Mouse (Mus musculus): ENCODE measurements at regions not wholly inside any gene's neighbourhood (a gene's known extent, or its start where the extent isn't known, plus 50 kb on each side); places are given as distances from the start of the nearest gene placed in this dataset.
"Not testable (repeated sequence)": the region's sequence is repeated elsewhere in the genome, so short reads cannot be mapped to it uniquely, and the experiment has no call there.

- no peak overlapping the region for H3K9ac ChIP-seq
- H3K4me2 ChIP-seq (replicated peaks): no peak overlapping the region
- H3K4me1 ChIP-seq: no peaks in the 10 kb centered on the region
- no peak overlapping the region for H3K27ac ChIP-seq (replicated peaks)
- H3K4me3 ChIP-seq (replicated peaks): no peak overlapping the region
- ATAC-seq (ENCODE audit: insufficient number of reproducible peaks, low FRiP score, low TSS enrichment, low read depth): no peak
- no peaks in the 10 kb centered on the region for H3K36me3 ChIP-seq
- no peaks in the 10 kb centered on the region for H3K27me3 ChIP-seq
- H3K9me3 ChIP-seq (replicated peaks): no peaks in the 10 kb centered on the region
- WGBS: 55% methylated on average over 6 of the region's 6 CpGs
These were observed 250.8 kb downstream of the Gxylt1 start for GRCm38 (mm10) chr15:93024171-93024570.

- Histone ChIP-seq H3K4me1 (no peaks in the 10 kb centered on the region), H3K4me3 (replicated peaks) (no peak overlapping the region), H3K27ac (replicated peaks) (no peak overlapping the region), H3K36me3 (no peaks in the 10 kb centered on the region), H3K27me3 (no peaks in the 10 kb centered on the region), H3K9me3 (replicated peaks) (no peaks in the 10 kb centered on the region), H3K9ac (no peak overlapping the region), H3K4me2 (replicated peaks) (no peak overlapping the region)
- no peak for ATAC-seq (ENCODE audit: insufficient number of reproducible peaks, low FRiP score, low TSS enrichment, low read depth)
- WGBS: 58% methylated on average over 5 of the region's 5 CpGs
These were observed 263.8 kb downstream of the Gxylt1 start for GRCm38 (mm10) chr15:93011166-93011565.

GRCm38 (mm10) chr15:93010629-93011028 lies 264.4 kb downstream of the Gxylt1 start:
- H3K9ac ChIP-seq: no peak overlapping the region
- H3K4me1 ChIP-seq: no peaks in the 10 kb centered on the region
- H3K36me3 ChIP-seq: no peaks in the 10 kb centered on the region
- H3K4me2 ChIP-seq (replicated peaks): no peak overlapping the region
- no peaks in the 10 kb centered on the region for H3K9me3 ChIP-seq (replicated peaks)
- WGBS: 22% methylated on average over 2 of the region's 2 CpGs
- no peak overlapping the region for H3K27ac ChIP-seq (replicated peaks)
- H3K4me3 ChIP-seq (replicated peaks): no peak overlapping the region
- H3K27me3 ChIP-seq: no peaks in the 10 kb centered on the region
- ATAC-seq (ENCODE audit: insufficient number of reproducible peaks, low FRiP score, low TSS enrichment, low read depth): no peak

- H3K27me3 ChIP-seq: no peaks in the 10 kb centered on the region
- ATAC-seq (ENCODE audit: insufficient number of reproducible peaks, low FRiP score, low TSS enrichment, low read depth): no peak
- no peak overlapping the region for H3K4me2 ChIP-seq (replicated peaks)
- no peak overlapping the region for H3K9ac ChIP-seq
- H3K36me3 ChIP-seq: no peaks in the 10 kb centered on the region
- H3K27ac ChIP-seq (replicated peaks): no peak overlapping the region
- 54% methylated on average over 7 of the region's 7 CpGs for WGBS
- H3K4me3 ChIP-seq (replicated peaks): no peak overlapping the region
- no peaks in the 10 kb centered on the region for H3K9me3 ChIP-seq (replicated peaks)
- H3K4me1 ChIP-seq: peaks cover 11% of the 10 kb centered on the region
These were observed 269.2 kb downstream of the Gxylt1 start for GRCm38 (mm10) chr15:93005751-93006231.

- 85% methylated on average over 5 of the region's 5 CpGs for whole genome bisulfite sequencing
- not testable (repeated sequence) for H3K27ac ChIP-seq (replicated peaks); ATAC-seq (ENCODE audit: insufficient number of reproducible peaks, low FRiP score, low TSS enrichment, low read depth); H3K9ac ChIP-seq; H3K36me3 ChIP-seq; H3K9me3 ChIP-seq (replicated peaks); H3K4me3 ChIP-seq (replicated peaks); H3K4me2 ChIP-seq (replicated peaks); H3K27me3 ChIP-seq
- H3K4me1 ChIP-seq: peaks cover 11% of the 10 kb centered on the region
These were observed 269.8 kb downstream of the Gxylt1 start for GRCm38 (mm10) chr15:93005186-93005585.

GRCm38 (mm10) chr15:93004551-93004950 lies 270.4 kb downstream of the Gxylt1 start:
- Histone ChIP-seq H3K9me3 (replicated peaks) (no peaks in the 10 kb centered on the region), H3K9ac (no peak overlapping the region), H3K27me3 (no peaks in the 10 kb centered on the region), H3K36me3 (no peaks in the 10 kb centered on the region), H3K4me3 (replicated peaks) (no peak overlapping the region), H3K27ac (replicated peaks) (no peak overlapping the region), H3K4me2 (replicated peaks) (no peak overlapping the region), H3K4me1 (peaks cover 11% of the 10 kb centered on the region)
- ATAC-seq (ENCODE audit: insufficient number of reproducible peaks, low FRiP score, low TSS enrichment, low read depth): no peak
- 89% methylated on average over 7 of the region's 7 CpGs for WGBS

GRCm38 (mm10) chr15:93003233-93003632 lies 271.7 kb downstream of the Gxylt1 start:
- Histone ChIP-seq H3K4me1 (peaks cover 11% of the 10 kb centered on the region), H3K27ac (replicated peaks) (no peak overlapping the region), H3K9ac (no peak overlapping the region), H3K27me3 (no peaks in the 10 kb centered on the region), H3K9me3 (replicated peaks) (no peaks in the 10 kb centered on the region), H3K4me2 (replicated peaks) (no peak overlapping the region), H3K4me3 (replicated peaks) (no peak overlapping the region), H3K36me3 (no peaks in the 10 kb centered on the region)
- WGBS: 72% methylated on average over 3 of the region's 3 CpGs
- no peak for ATAC-seq (ENCODE audit: insufficient number of reproducible peaks, low FRiP score, low TSS enrichment, low read depth)

- 0 out of 2 replicates have a peak, but pooled peaks have one; percentile 7 for ATAC-seq (ENCODE audit: insufficient number of reproducible peaks, low FRiP score, low TSS enrichment, low read depth)
- H3K9me3 ChIP-seq (replicated peaks): no peaks in the 10 kb centered on the region
These were observed 272.7 kb downstream of the Gxylt1 start for GRCm38 (mm10) chr15:93002002-93002904.

GRCm38 (mm10) chr15:93001346-93002001 lies 273.5 kb downstream of the Gxylt1 start:
- Histone ChIP-seq H3K9me3 (replicated peaks) (no peaks in the 10 kb centered on the region), H3K9ac (no peak overlapping the region), H3K36me3 (no peaks in the 10 kb centered on the region), H3K4me3 (replicated peaks) (peak overlapping the region; percentile 25), H3K27me3 (no peaks in the 10 kb centered on the region), H3K27ac (replicated peaks) (no peak overlapping the region), H3K4me2 (replicated peaks) (peak overlapping the region; percentile 46), H3K4me1 (peaks cover 11% of the 10 kb centered on the region)
- 8% methylated on average over 11 of the region's 11 CpGs for WGBS
- ATAC-seq (ENCODE audit: insufficient number of reproducible peaks, low FRiP score, low TSS enrichment, low read depth): no peak

More at GRCm38 (mm10) chr15:93002002-93002904, 272.7 kb downstream of the Gxylt1 start:
- Histone ChIP-seq H3K36me3 (no peaks in the 10 kb centered on the region), H3K27ac (replicated peaks) (no peak overlapping the region), H3K9ac (no peak overlapping the region), H3K4me2 (replicated peaks) (peak overlapping the region; percentile 46), H3K4me1 (peaks cover 11% of the 10 kb centered on the region), H3K27me3 (no peaks in the 10 kb centered on the region), H3K4me3 (replicated peaks) (peak overlapping the region; percentile 25)
- WGBS: 22% methylated on average over 25 of the region's 25 CpGs

GRCm38 (mm10) chr15:93000121-93000520 lies 274.9 kb downstream of the Gxylt1 start:
- no peak for ATAC-seq (ENCODE audit: insufficient number of reproducible peaks, low FRiP score, low TSS enrichment, low read depth)
- Histone ChIP-seq H3K9me3 (replicated peaks) (no peaks in the 10 kb centered on the region), H3K9ac (no peak overlapping the region), H3K27me3 (no peaks in the 10 kb centered on the region), H3K27ac (replicated peaks) (no peak overlapping the region), H3K4me3 (replicated peaks) (no peak overlapping the region), H3K4me2 (replicated peaks) (no peak overlapping the region), H3K36me3 (no peaks in the 10 kb centered on the region), H3K4me1 (peaks cover 11% of the 10 kb centered on the region)
- 59% methylated on average over 12 of the region's 12 CpGs for WGBS

GRCm38 (mm10) chr15:92997933-92998332 lies 277.0 kb downstream of the Gxylt1 start:
- H3K4me3 ChIP-seq (replicated peaks): no peak overlapping the region
- no peak for ATAC-seq (ENCODE audit: insufficient number of reproducible peaks, low FRiP score, low TSS enrichment, low read depth)
- H3K9ac ChIP-seq: no peak overlapping the region
- no peak overlapping the region for H3K27ac ChIP-seq (replicated peaks)
- H3K27me3 ChIP-seq: no peaks in the 10 kb centered on the region
- H3K36me3 ChIP-seq: no peaks in the 10 kb centered on the region
- no peak overlapping the region for H3K4me2 ChIP-seq (replicated peaks)
- H3K4me1 ChIP-seq: peaks cover 11% of the 10 kb centered on the region
- WGBS: 77% methylated on average over 5 of the region's 5 CpGs
- no peaks in the 10 kb centered on the region for H3K9me3 ChIP-seq (replicated peaks)

All from embryonic facial prominence, embryonic 15.5 days (tissue).